Mouse (Mus musculus) stomach, postnatal 0 days (tissue): ENCODE measurements at regions not wholly inside any gene's neighbourhood (a gene's known extent, or its start where the extent isn't known, plus 50 kb on each side); places are given as distances from the start of the nearest gene placed in this dataset. TPM values are rescaled to one million over a fixed set of nuclear protein-coding genes. Genes with fewer than 3 reads are reported as not detected.

Experiments used
- ATAC-seq: fragments of 200-750 bp; cut with Nextera tagmentation; 2 replicates; pipeline ENCODE4 v1.8.0; 2017; ENCODE audit not compliant: low FRiP score, low TSS enrichment
- DNase-seq: peaks from one replicate; pipeline ENCODE4 v3.0.0-alpha.2; 2016; ENCODE audit warnings: low spot score
- H3K27ac ChIP-seq: fragments of 300-500 bp; sonication (generic); replicated peaks from 2 replicates; pipeline ENCODE4 v1.5.1; 2014; ENCODE audit warnings: mild to moderate bottlenecking, control low read depth
- H3K27me3 ChIP-seq: fragments of 300-500 bp; sonication (generic); 2 replicates; pipeline ENCODE4 v1.6.1; 2014; ENCODE audit warnings: low read length; ENCODE audit not compliant: control insufficient read depth, insufficient read depth
- H3K36me3 ChIP-seq: fragments of 300-500 bp; sonication (generic); 2 replicates; pipeline ENCODE4 v1.6.1; 2014; ENCODE audit warnings: low read length, mixed read lengths; ENCODE audit not compliant: control insufficient read depth, insufficient read depth
- H3K4me1 ChIP-seq: fragments of 300-500 bp; sonication (generic); replicated peaks from 2 replicates; pipeline ENCODE4 v1.6.1; 2014; ENCODE audit warnings: antibody characterized with exemption; ENCODE audit not compliant: control insufficient read depth, insufficient read depth
- H3K4me2 ChIP-seq: fragments of 300-500 bp; sonication (generic); replicated peaks from 2 replicates; pipeline ENCODE4 v1.6.1; 2014; ENCODE audit warnings: low read depth, mild to moderate bottlenecking, control low read depth, moderate library complexity
- H3K4me3 ChIP-seq: fragments of 300-500 bp; sonication (generic); 2 replicates; pipeline ENCODE4 v1.5.1; 2014; ENCODE audit warnings: low read depth, low read length, control low read depth
- H3K9ac ChIP-seq: fragments of 300-500 bp; sonication (generic); 2 replicates; pipeline ENCODE4 v1.6.1; 2014; ENCODE audit warnings: mild to moderate bottlenecking, low read length, control low read depth, mixed read lengths
- H3K9me3 ChIP-seq: fragments of 300-500 bp; sonication (generic); 2 replicates; pipeline ENCODE4 v1.6.1; 2016; ENCODE audit warnings: low read length; ENCODE audit not compliant: control insufficient read depth
- CTCF ChIP-seq: IDR thresholded peaks from 2 replicates; pipeline ENCODE4 v1.5.1; 2016; ENCODE audit warnings: antibody characterized with exemption, low read depth, mild to moderate bottlenecking, moderate library complexity
- EP300 ChIP-seq: optimal IDR thresholded peaks from 2 replicates; pipeline ENCODE3; 2016; ENCODE audit warnings: antibody characterized with exemption
- WGBS: fragments of 180-500 bp; shearing (Covaris S2); extraction: QIAGEN DNeasy Blood & Tissue Kit; methylation state at CpG from one replicate; pipeline ENCODE4 v1.1.7; 2014; 5-methylcytosine and 5-hydroxymethylcytosine counted together
- microRNA-seq: library from miRNA; unstranded; fragments of <30 nt; microRNA quantifications from one replicate; pipeline ENCODE4, GENCODE M21; 2016

GRCm38 (mm10) chr4:87329136-87329535, 98.9 kb upstream of the Slc24a2 start:
- WGBS: 59% methylated on average over 6 of the region's 6 CpGs
- Histone ChIP-seq H3K9ac (no peak overlapping the region), H3K4me1 (no peaks in the 10 kb centered on the region), H3K4me2 (no peak overlapping the region), H3K9me3 (no peaks in the 10 kb centered on the region), H3K36me3 (no peaks in the 10 kb centered on the region), H3K27me3 (no peaks in the 10 kb centered on the region), H3K4me3 (no peak overlapping the region), H3K27ac (no peak overlapping the region)
- TF ChIP-seq CTCF (no peak), EP300 (no peak)
- ATAC-seq (no peak), DNase-seq (no peak)

- H3K27me3 ChIP-seq: no peaks in the 10 kb centered on the region
- no peak for TF ChIP-seq CTCF
- TF ChIP-seq EP300: no peak
- no peak for DNase-seq
- H3K9me3 ChIP-seq: no peaks in the 10 kb centered on the region
- no peak overlapping the region for H3K4me3 ChIP-seq
- H3K36me3 ChIP-seq: no peaks in the 10 kb centered on the region
- H3K4me2 ChIP-seq: no peak overlapping the region
- no peaks in the 10 kb centered on the region for H3K4me1 ChIP-seq
- no peak overlapping the region for H3K27ac ChIP-seq
- H3K9ac ChIP-seq: no peak overlapping the region
- ATAC-seq: no peak
- WGBS: 75% methylated on average over 2 of the region's 2 CpGs
These were observed 91.6 kb upstream of the Slc24a2 start for GRCm38 (mm10) chr4:87321726-87322349.

- H3K27me3 ChIP-seq: no peaks in the 10 kb centered on the region
- no peak overlapping the region for H3K9ac ChIP-seq
- H3K27ac ChIP-seq: no peak overlapping the region
These were observed 67.9 kb upstream of the Slc24a2 start for GRCm38 (mm10) chr4:87298129-87298528.

GRCm38 (mm10) chr4:87294538-87294937, 64.3 kb upstream of the Slc24a2 start:
- H3K36me3 ChIP-seq: no peaks in the 10 kb centered on the region
- ATAC-seq (no peak), DNase-seq (no peak)
- TF ChIP-seq EP300 (no peak), CTCF (no peak)
- no peak overlapping the region for H3K9ac ChIP-seq
- no peak overlapping the region for H3K4me2 ChIP-seq
- H3K4me3 ChIP-seq: no peak overlapping the region
- H3K9me3 ChIP-seq: no peaks in the 10 kb centered on the region
- no peak overlapping the region for H3K27ac ChIP-seq
- no peaks in the 10 kb centered on the region for H3K4me1 ChIP-seq
- no peaks in the 10 kb centered on the region for H3K27me3 ChIP-seq

More at GRCm38 (mm10) chr4:87298129-87298528, 67.9 kb upstream of the Slc24a2 start:
- no peak overlapping the region for H3K4me2 ChIP-seq
- H3K36me3 ChIP-seq: no peaks in the 10 kb centered on the region
- no peak for TF ChIP-seq EP300
- no peak for TF ChIP-seq CTCF
- DNase-seq (no peak), ATAC-seq (no peak)
- H3K4me3 ChIP-seq: no peak overlapping the region
- H3K9me3 ChIP-seq: no peaks in the 10 kb centered on the region
- WGBS: 75% methylated on average over 5 of the region's 5 CpGs
- H3K4me1 ChIP-seq: no peaks in the 10 kb centered on the region

Small RNA genes in the stretch of these regions (microRNA-seq; reads per million reads assigned to microRNA genes)
- gene Gm23154: not detected
